Mouse (Mus musculus): ENCODE measurements around the gene Sik3. TPM values are rescaled to one million over a fixed set of nuclear protein-coding genes. Genes with fewer than 3 reads are reported as not detected.
"Not testable (repeated sequence)": the region's sequence is repeated elsewhere in the genome, so short reads cannot be mapped to it uniquely, and the experiment has no call there.

Gene Sik3
- polyA plus RNA-seq, 1 experiment, result 13.7 TPM

DNA sequence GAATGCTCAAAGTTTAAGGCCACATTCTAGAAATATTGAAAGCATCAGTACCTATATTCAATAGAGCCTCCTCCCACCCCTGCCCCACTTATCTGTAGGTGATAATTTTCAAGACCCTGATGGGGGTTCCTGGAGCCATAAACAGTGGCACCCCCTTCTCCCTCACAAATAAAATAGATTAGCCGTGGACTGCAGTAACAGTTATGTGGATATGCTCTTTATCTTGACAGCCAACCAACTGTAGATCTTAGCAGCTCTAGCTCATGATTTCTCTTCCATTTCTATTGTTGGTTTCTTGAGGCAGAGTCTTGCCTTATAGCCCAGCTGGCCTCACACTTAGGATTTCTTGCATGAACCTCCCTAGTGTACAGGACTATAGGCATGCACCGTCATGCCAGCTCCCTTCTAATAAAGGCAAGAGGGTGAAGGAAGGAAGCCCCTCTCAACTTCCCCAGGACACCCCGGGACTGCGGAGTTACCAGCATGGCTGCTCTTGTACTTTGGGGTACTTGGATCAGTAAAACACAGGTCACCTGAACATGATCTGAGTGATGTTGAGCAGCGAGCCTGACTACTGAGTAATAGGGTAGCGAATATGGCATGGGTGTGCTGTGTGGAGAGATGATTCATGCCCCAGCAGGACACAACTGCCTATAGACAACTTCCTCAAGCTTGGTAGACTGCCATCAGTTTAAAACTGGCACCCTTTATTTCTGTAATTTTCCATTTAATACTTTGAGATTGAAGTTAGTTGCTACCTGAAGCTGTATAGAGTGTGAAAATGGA is 108.0 kb downstream of the Sik3 start:
- no peak for DNase-seq (ENCODE audit: low read depth in 1 of 2, low spot score in 2 of 2)
- H3K4me3 ChIP-seq (ENCODE audit: extremely low read depth, insufficient read depth, insufficient read length), result no peak overlapping the region
- no peaks in the 10 kb centered on the region for H3K27me3 ChIP-seq (ENCODE audit: control insufficient read depth, insufficient read depth, low read length)
- TF ChIP-seq POLR2A (IDR thresholded peaks at IDR 0.05; ENCODE audit: low read depth, low read length) (no peak), CTCF (IDR thresholded peaks at IDR 0.05; ENCODE audit: extremely low read depth, insufficient read depth, insufficient read length, insufficient replicate concordance) (no peak)
- no peak overlapping the region for H3K27ac ChIP-seq (ENCODE audit: insufficient read depth, low read length)
- WGBS, result 66% methylated on average over 6 of the region's 6 CpGs
- peaks cover 10% of the 10 kb centered on the region for H3K4me1 ChIP-seq (ENCODE audit: control insufficient read depth, insufficient read depth, insufficient read length)
- peaks cover 5% of the 10 kb centered on the region for H3K36me3 ChIP-seq (ENCODE audit: control insufficient read depth, insufficient read depth, low read length)

DNA sequence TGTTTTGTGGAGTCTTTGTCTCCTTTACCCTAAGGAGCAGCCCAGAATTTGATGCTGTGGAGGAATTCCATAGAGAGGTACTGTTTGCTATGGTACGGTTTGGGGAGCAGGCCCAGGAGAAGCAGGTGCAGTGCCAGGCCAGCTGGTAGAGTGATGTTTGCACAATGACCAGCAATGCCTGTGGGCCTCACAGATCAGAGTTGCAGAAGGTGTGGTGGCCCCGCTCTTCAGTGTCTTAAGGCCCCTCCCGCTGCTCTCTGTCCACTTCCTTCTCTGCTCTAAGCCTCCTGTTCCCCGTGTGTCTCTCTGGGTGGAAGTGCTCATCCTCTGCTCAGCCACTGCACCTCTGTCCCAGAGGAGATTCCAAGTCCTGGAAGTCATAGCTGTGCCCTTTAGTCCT is 108.9 kb downstream of the Sik3 start:
- peaks cover 5% of the 10 kb centered on the region for H3K36me3 ChIP-seq (ENCODE audit: control insufficient read depth, insufficient read depth, low read length)
- TF ChIP-seq CTCF (IDR thresholded peaks at IDR 0.05; ENCODE audit: extremely low read depth, insufficient read depth, insufficient read length, insufficient replicate concordance), result no peak
- TF ChIP-seq POLR2A (IDR thresholded peaks at IDR 0.05; ENCODE audit: low read depth, low read length), result no peak
- no peak overlapping the region for H3K4me3 ChIP-seq (ENCODE audit: extremely low read depth, insufficient read depth, insufficient read length)
- H3K27ac ChIP-seq (ENCODE audit: insufficient read depth, low read length), result no peak overlapping the region
- WGBS, result 51% methylated on average over 4 of the region's 4 CpGs
- peaks cover 10% of the 10 kb centered on the region for H3K4me1 ChIP-seq (ENCODE audit: control insufficient read depth, insufficient read depth, insufficient read length)
- DNase-seq (ENCODE audit: low read depth in 1 of 2, low spot score in 2 of 2), result no peak
- no peaks in the 10 kb centered on the region for H3K27me3 ChIP-seq (ENCODE audit: control insufficient read depth, insufficient read depth, low read length)

DNA sequence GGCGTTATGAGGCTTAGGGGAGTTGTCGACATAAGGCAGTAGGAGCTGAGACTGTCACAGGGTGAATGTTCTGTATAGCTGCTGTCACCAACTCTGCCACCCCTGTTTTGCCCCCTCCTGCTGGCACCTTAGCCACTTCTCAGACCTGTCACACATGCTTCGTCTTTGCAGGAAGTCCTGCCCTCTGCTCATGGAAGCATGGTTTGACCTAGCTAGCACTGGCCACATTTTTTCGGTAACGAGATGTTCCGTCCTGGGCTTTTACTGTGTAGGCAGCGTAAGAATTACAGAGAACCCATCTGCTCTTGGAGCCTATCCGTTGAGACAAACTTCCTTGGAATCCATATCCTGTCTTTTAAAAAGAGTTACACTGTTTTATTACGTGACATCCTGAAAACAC is 110.1 kb downstream of the Sik3 start:
- Histone ChIP-seq H3K4me1 (ENCODE audit: control insufficient read depth, insufficient read depth, insufficient read length) (peaks cover 10% of the 10 kb centered on the region), H3K36me3 (ENCODE audit: control insufficient read depth, insufficient read depth, low read length) (peaks cover 5% of the 10 kb centered on the region), H3K27ac (ENCODE audit: insufficient read depth, low read length) (no peak overlapping the region), H3K27me3 (ENCODE audit: control insufficient read depth, insufficient read depth, low read length) (no peaks in the 10 kb centered on the region), H3K4me3 (ENCODE audit: extremely low read depth, insufficient read depth, insufficient read length) (no peak overlapping the region)
- 85% methylated on average over 9 of the region's 9 CpGs for WGBS
- DNase-seq (ENCODE audit: low read depth in 1 of 2, low spot score in 2 of 2), result no peak
- TF ChIP-seq CTCF (IDR thresholded peaks at IDR 0.05; ENCODE audit: extremely low read depth, insufficient read depth, insufficient read length, insufficient replicate concordance) (no peak), POLR2A (IDR thresholded peaks at IDR 0.05; ENCODE audit: low read depth, low read length) (no peak)

DNA sequence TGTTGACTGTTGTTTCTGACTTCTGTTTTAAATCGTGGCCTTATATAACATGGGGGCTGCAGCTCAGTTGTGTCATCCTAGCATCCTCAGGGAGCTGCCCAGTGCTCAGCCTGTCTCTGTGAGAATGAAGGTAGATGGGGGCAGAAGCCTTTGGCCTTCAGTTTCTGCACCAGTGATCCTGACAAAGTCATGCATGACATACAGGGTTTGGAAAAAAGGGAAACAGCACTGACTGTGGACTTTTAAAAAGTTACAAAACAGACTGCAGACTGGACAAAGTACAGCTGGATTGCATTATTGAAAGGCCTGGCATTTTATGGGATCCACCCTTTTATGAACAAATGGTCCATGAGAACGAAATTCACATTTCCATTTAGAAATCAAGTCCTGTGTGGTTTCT is 113.7 kb downstream of the Sik3 start:
- Histone ChIP-seq H3K4me3 (ENCODE audit: extremely low read depth, insufficient read depth, insufficient read length) (no peak overlapping the region), H3K27ac (ENCODE audit: insufficient read depth, low read length) (no peak overlapping the region), H3K36me3 (ENCODE audit: control insufficient read depth, insufficient read depth, low read length) (peaks cover 5% of the 10 kb centered on the region), H3K27me3 (ENCODE audit: control insufficient read depth, insufficient read depth, low read length) (no peaks in the 10 kb centered on the region), H3K4me1 (ENCODE audit: control insufficient read depth, insufficient read depth, insufficient read length) (no peaks in the 10 kb centered on the region)
- WGBS, result 85% methylated on average over 2 of the region's 2 CpGs
- TF ChIP-seq CTCF (IDR thresholded peaks at IDR 0.05; ENCODE audit: extremely low read depth, insufficient read depth, insufficient read length, insufficient replicate concordance) (no peak), POLR2A (IDR thresholded peaks at IDR 0.05; ENCODE audit: low read depth, low read length) (no peak)
- DNase-seq (ENCODE audit: low read depth in 1 of 2, low spot score in 2 of 2), result no peak

DNA sequence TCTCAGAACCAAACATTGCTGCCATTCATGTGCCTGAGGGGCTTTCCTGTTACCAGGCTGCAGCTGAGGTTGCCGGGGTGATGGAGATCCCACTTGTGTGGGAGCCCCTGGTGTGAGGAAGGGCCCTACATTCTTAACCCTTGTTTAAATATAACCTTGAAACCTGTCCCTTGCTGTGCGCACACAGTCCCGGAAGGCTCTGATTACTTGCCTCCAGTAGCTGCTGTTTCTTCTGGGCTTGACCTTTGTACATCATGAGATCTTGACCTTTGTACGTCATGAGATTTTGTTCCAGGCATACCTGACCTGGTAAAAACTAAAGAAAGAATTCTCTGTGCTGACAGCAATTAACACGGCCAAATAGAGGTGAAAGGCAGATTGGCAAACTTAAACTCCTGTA is 114.7 kb downstream of the Sik3 start:
- no peak for TF ChIP-seq POLR2A (IDR thresholded peaks at IDR 0.05; ENCODE audit: low read depth, low read length)
- no peak for TF ChIP-seq CTCF (IDR thresholded peaks at IDR 0.05; ENCODE audit: extremely low read depth, insufficient read depth, insufficient read length, insufficient replicate concordance)
- no peaks in the 10 kb centered on the region for H3K27me3 ChIP-seq (ENCODE audit: control insufficient read depth, insufficient read depth, low read length)
- no peak for DNase-seq (ENCODE audit: low read depth in 1 of 2, low spot score in 2 of 2)
- 92% methylated on average over 5 of the region's 5 CpGs for WGBS
- H3K4me1 ChIP-seq (ENCODE audit: control insufficient read depth, insufficient read depth, insufficient read length), result no peaks in the 10 kb centered on the region
- peaks cover 5% of the 10 kb centered on the region for H3K36me3 ChIP-seq (ENCODE audit: control insufficient read depth, insufficient read depth, low read length)
- H3K4me3 ChIP-seq (ENCODE audit: extremely low read depth, insufficient read depth, insufficient read length), result no peak overlapping the region
- H3K27ac ChIP-seq (ENCODE audit: insufficient read depth, low read length), result no peak overlapping the region

DNA sequence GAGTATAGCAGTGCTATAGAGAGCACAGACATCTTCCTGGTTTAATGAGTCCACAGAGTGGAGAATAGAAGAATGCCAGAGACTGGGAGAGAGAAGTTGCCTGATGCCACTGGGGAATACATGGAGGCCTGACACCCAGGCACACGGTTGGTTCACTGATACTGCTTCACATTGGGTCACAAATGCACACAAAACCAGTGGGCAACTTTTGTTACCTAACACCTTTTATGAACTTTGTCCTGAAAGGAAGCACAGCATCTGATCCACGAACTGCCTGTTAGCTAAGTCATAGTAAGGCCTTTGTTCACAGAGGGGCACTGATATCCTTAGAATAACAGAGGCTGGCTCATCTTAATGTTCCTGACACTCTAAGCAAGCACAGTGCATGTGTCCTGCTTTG is 116.6 kb downstream of the Sik3 start:
- DNase-seq (ENCODE audit: low read depth in 1 of 2, low spot score in 2 of 2), result no peak
- no peaks in the 10 kb centered on the region for H3K4me1 ChIP-seq (ENCODE audit: control insufficient read depth, insufficient read depth, insufficient read length)
- H3K4me3 ChIP-seq (ENCODE audit: extremely low read depth, insufficient read depth, insufficient read length), result no peak overlapping the region
- H3K27me3 ChIP-seq (ENCODE audit: control insufficient read depth, insufficient read depth, low read length), result no peaks in the 10 kb centered on the region
- H3K27ac ChIP-seq (ENCODE audit: insufficient read depth, low read length), result no peak overlapping the region
- WGBS, result 88% methylated on average over 2 of the region's 2 CpGs
- no peaks in the 10 kb centered on the region; the same call in 1 of the 2 replicates for H3K36me3 ChIP-seq (ENCODE audit: control insufficient read depth, insufficient read depth, low read length)
- TF ChIP-seq CTCF (IDR thresholded peaks at IDR 0.05; ENCODE audit: extremely low read depth, insufficient read depth, insufficient read length, insufficient replicate concordance), result no peak
- no peak for TF ChIP-seq POLR2A (IDR thresholded peaks at IDR 0.05; ENCODE audit: low read depth, low read length)

DNA sequence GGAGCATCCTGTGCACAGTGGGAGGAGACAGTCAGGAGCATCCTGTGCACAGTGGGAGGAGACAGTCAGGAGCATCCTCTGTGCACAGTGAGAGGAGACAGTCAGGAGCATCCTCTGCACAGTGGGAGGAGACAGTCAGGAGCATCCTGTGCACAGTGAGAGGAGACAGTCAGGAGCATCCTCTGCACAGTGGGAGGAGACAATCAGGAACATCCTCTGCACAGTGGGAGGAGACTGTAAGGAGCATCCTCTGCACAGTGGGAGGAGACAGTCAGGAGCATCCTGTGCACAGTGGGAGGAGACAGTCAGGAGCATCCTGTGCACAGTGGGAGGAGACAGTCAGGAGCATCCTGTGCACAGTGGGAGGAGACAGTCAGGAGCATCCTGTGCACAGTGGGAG is 120.2 kb downstream of the Sik3 start:
- H3K4me3 ChIP-seq (ENCODE audit: extremely low read depth, insufficient read depth, insufficient read length); H3K36me3 ChIP-seq (ENCODE audit: control insufficient read depth, insufficient read depth, low read length); DNase-seq (ENCODE audit: low read depth in 1 of 2, low spot score in 2 of 2); H3K4me1 ChIP-seq (ENCODE audit: control insufficient read depth, insufficient read depth, insufficient read length); H3K27me3 ChIP-seq (ENCODE audit: control insufficient read depth, insufficient read depth, low read length); H3K27ac ChIP-seq (ENCODE audit: insufficient read depth, low read length): not testable (repeated sequence)

All from spleen, adult 2 months (tissue).